Mouse (Mus musculus) liver, adult 2 months (tissue): ENCODE results near the gene Micall1.

Source experiments
- CTCF ChIP-seq: fragments of 200-500 bp; IDR thresholded peaks from 2 replicates; pipeline ENCODE4 v1.5.1; 2011; ENCODE audit warnings: low read depth, low read length, control low read depth
- POLR2A ChIP-seq: fragments of 200-500 bp; IDR thresholded peaks from 2 replicates; pipeline ENCODE4 v1.6.1; 2011; ENCODE audit warnings: low read length, control low read depth; ENCODE audit not compliant: insufficient read depth; ENCODE audit errors: extremely low read depth

GRCm38 (mm10) chr15:79133191-79133661 is 24.5 kb downstream of the Micall1 start:
- no peak for TF ChIP-seq POLR2A
- no peak for TF ChIP-seq CTCF
